Mouse (Mus musculus): ENCODE data around the gene Cyp4f13.

Cyp4f13 gene

GRCm38 (mm10) chr17:32905239-32905638 is 42.0 kb downstream of the Cyp4f13 start:
- DNase-seq (ENCODE audit: low spot score) = peak; percentile 25

- no peak for DNase-seq (ENCODE audit: low spot score)
Measured at GRCm38 (mm10) chr17:32904414-32904813, 42.8 kb downstream of the Cyp4f13 start.

- no peak for DNase-seq (ENCODE audit: low spot score)
Measured at GRCm38 (mm10) chr17:32901751-32902525, 45.3 kb downstream of the Cyp4f13 start.

DNA sequence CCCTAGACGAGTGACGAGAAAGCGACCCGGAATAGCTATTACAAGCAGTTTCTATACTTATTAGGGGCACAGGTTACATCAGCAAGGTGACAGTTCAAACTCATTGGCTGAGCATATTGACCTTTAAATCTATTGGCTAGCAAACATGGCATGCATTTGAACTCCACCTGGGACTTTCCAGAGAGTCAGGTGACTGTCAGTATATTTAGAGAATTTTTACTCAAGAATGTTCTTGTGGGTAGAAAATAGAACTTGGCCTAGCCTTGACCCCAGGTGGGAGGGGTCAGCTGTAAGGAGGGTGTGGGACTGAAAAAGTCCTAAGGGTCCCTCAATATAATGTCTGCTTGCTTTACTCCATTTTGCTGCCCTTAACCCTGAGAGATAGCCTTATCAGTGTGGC is 51.8 kb downstream of the Cyp4f13 start:
- no peak for DNase-seq (ENCODE audit: low spot score)

GRCm38 (mm10) chr17:32893901-32894300 is 53.3 kb downstream of the Cyp4f13 start:
- DNase-seq (ENCODE audit: low spot score) = no peak

- peak; percentile 58 for DNase-seq (ENCODE audit: low spot score)
Measured at GRCm38 (mm10) chr17:32891239-32892180, 55.7 kb downstream of the Cyp4f13 start, which contains the start of gene Zfp870. TSS of gene Zfp870 (minus strand) at chr17:32891642.

- DNase-seq (ENCODE audit: low spot score) = no peak
Measured at GRCm38 (mm10) chr17:32890852-32891238, 56.4 kb downstream of the Cyp4f13 start.

DNA sequence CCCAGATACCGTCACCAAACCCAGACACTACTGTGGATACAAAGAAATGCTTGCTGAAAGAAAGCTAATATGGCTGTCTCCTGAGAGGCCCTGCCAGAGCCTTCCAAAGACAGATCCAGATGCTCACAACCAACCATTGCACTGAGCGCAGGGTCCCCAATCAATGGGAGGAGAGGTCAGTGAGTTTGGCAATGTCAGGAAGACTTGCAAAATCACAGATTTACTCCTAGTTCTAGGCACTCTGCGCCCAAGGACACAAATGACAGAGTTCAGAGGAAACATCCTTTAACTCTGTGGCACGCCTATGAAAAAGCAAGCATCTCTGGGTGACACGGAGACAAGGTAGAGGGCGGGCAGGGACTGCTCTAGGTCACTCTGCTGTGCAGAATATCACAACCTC is 57.6 kb downstream of the Cyp4f13 start:
- no peak for DNase-seq (ENCODE audit: low spot score)

DNA sequence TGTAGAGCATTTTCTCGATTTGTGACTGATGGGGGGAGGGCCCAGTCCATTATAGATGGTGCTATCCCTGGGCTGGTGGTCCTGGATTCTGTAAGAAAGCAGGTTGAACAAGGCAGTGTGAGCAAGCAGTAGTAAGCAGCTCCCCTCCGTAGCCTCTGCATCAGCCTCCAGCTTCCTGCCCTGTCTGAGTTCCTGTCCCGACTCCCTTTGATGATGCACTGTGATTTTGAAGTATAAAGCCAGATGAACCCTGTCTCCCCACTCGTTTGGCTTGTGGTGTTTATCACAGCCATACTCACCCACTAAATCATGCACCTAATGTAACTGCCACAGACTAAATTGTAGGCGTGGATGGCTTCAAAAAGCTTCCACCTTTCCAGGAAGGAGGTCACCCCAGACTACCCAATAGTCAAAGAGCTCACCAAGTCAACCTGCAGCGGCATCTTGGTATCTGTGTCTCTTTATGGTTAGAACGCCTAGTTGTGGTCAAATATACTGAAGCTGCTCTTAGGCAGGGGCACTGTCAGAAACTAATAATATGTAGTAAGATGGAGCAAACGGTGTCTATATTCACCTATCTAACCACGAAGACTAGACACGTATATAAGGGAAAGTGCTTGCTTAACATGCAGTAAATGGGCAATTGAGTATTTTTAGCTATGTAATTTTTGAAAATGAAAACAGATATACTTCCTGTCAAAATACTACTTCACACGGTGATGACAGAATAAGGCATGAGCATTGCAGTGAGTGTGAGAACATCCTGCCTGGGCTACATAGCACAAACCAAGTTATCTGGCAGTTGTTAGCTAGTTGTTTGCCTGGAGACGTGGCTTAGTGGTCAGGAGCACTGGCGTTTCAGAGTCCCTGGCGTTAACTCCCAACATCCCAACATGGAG is 66.6 kb downstream of the Cyp4f13 start:
- no peak for DNase-seq (ENCODE audit: low spot score)

GRCm38 (mm10) chr17:32878773-32879172 is 68.4 kb downstream of the Cyp4f13 start:
- DNase-seq (ENCODE audit: low spot score) = no peak

DNA sequence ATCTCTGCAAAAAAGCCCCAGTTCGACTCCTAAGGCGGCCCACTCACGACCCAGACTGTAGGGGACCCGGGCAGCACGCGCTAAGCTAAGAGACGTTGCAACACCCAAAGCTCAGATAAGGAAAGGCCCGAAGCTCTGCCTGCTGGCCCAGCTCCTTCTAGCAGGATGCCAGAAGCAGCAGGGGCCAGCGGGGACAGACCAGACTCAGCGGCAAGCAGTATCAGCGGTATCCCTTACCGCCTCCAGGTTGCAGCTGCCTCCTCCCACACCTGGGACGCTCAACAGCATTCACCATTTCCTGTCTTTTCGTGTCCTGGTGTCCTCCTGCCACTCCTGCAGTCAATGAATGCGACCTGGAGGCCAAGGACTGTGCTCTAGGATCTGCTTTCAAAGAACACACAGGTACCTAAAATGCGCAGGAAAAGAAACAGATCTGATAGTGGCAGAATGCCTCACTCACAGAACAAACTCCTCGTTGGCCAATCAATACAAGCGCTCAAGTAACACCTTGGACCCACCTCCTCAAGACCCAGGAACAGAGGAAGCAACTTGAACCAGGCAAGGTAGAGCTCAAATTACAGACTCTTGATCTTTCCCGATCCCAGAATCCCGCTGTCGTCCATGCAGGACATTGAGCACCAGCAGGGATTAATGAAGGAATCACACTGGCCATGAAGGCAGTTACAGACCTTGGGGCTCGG is 69.6 kb downstream of the Cyp4f13 start:
- no peak for DNase-seq (ENCODE audit: low spot score)

Measured in spleen, adult 12 weeks (tissue).